Mouse (Mus musculus) CH12.LX (cell line): ENCODE measurements around the gene 4930535I16Rik. TPM values are rescaled to one million over a fixed set of nuclear protein-coding genes. Genes with fewer than 3 reads are reported as not detected.

Experiments used
- DNase-seq: peaks from one replicate; pipeline ENCODE4 v3.0.0-alpha.2; 2013; ENCODE audit errors: extremely low read depth
- H3K27ac ChIP-seq: 2 replicates; pipeline ENCODE4 v1.5.1; 2012; ENCODE audit warnings: low read depth, mild to moderate bottlenecking, control low read depth, moderate library complexity; ENCODE audit not compliant: insufficient read depth
- H3K27me3 ChIP-seq: replicated peaks from 2 replicates; pipeline ENCODE3; 2012; ENCODE audit warnings: inconsistent platforms
- H3K36me3 ChIP-seq, 2 experiments: replicated peaks in 1 of 2; 2 replicates each; pipeline versions ENCODE3 to v1.6.1; 2012; ENCODE audit warnings: inconsistent platforms in 1 of 2, low read length in 1 of 2, mild to moderate bottlenecking in 1 of 2, mixed read lengths in 1 of 2, moderate library complexity in 1 of 2; ENCODE audit not compliant: control insufficient read depth in 1 of 2, insufficient read depth in 1 of 2
- H3K4me1 ChIP-seq, 2 experiments: 2 replicates each; pipeline ENCODE4 v1.6.1; 2012; ENCODE audit warnings: inconsistent platforms in 1 of 2, moderate library complexity in 1 of 2; ENCODE audit not compliant: insufficient read depth in 2 of 2, control insufficient read depth in 1 of 2
- H3K4me2 ChIP-seq: 2 replicates; pipeline ENCODE4 v1.6.1; 2012; ENCODE audit warnings: low read depth, mild to moderate bottlenecking, control low read depth; ENCODE audit not compliant: poor library complexity, insufficient read depth, severe bottlenecking
- H3K4me3 ChIP-seq, 3 experiments: fragments of 150-350 bp in 1 of 3; sonication (generic) in 1 of 3; replicated peaks in 1 of 3; 2 replicates each; pipeline versions ENCODE3 to v1.5.1; 2011 to 2012; ENCODE audit warnings: low read depth in 2 of 3, low read length in 2 of 3, mild to moderate bottlenecking in 2 of 3, moderate library complexity in 2 of 3, control low read depth in 1 of 3, improper control_type of control experiment in 1 of 3, inconsistent platforms in 1 of 3, mixed read lengths in 1 of 3; ENCODE audit not compliant: poor library complexity in 1 of 3
- H3K79me2 ChIP-seq: replicated peaks from 2 replicates; pipeline ENCODE4 v1.6.1; 2012; ENCODE audit warnings: mild to moderate bottlenecking, moderate library complexity; ENCODE audit not compliant: control insufficient read depth, poor library complexity, insufficient read depth, severe bottlenecking; ENCODE audit errors: extremely low read depth
- H3K9ac ChIP-seq: 2 replicates; pipeline ENCODE4 v1.6.1; 2012; ENCODE audit warnings: low read depth, mild to moderate bottlenecking, control low read depth, moderate library complexity; ENCODE audit not compliant: insufficient read depth
- H3K9me3 ChIP-seq: replicated peaks from 2 replicates; pipeline ENCODE3; 2012; ENCODE audit warnings: low read length, inconsistent platforms, mixed read lengths
- GABPA ChIP-seq: IDR thresholded peaks from 2 replicates; pipeline ENCODE4 v1.6.1; 2012; ENCODE audit warnings: low read depth, low read length, improper control_type of control experiment, inconsistent platforms; ENCODE audit not compliant: insufficient replicate concordance
- KAT2A ChIP-seq: IDR thresholded peaks from 2 replicates; pipeline ENCODE4 v1.6.1; 2012; ENCODE audit warnings: low read length, improper control_type of control experiment, inconsistent platforms; ENCODE audit not compliant: insufficient replicate concordance
- MYC ChIP-seq: IDR thresholded peaks from 2 replicates; pipeline ENCODE4 v1.6.1; 2011; ENCODE audit warnings: low read depth, mild to moderate bottlenecking, improper control_type of control experiment, low read length
- NELFE ChIP-seq: IDR thresholded peaks from 2 replicates; pipeline ENCODE4 v1.6.1; 2011; ENCODE audit warnings: low read depth, low read length, improper control_type of control experiment
- NRF1 ChIP-seq: IDR thresholded peaks from 2 replicates; pipeline ENCODE4 v1.6.1; 2014; ENCODE audit warnings: low read depth, mild to moderate bottlenecking, inconsistent platforms, low read length, improper control_type of control experiment, moderate library complexity
- POLR2AphosphoS2 ChIP-seq: IDR thresholded peaks from 2 replicates; pipeline ENCODE4 v1.6.1; 2011; ENCODE audit warnings: low read depth, low read length, improper control_type of control experiment
- SIN3A ChIP-seq: IDR thresholded peaks from 2 replicates; pipeline ENCODE4 v1.6.1; 2012; ENCODE audit warnings: low read length, improper control_type of control experiment, inconsistent platforms
- dilution Hi-C: fragments of 300-500 bp; cut with MboI; formaldehyde crosslinking; loops from 2 replicates; pipeline ENCODE4 v1.14.3; 2020; ENCODE audit warnings: low sequenced_read_pairs; ENCODE audit not compliant: extremely low pct_unique_long_range_greater_than_20kb, extremely low pct_ligation_motif_present
- in situ Hi-C: fragments of 300-500 bp; cut with MboI; formaldehyde crosslinking; loops from 3 replicates; pipeline ENCODE4 v1.14.3; 2019; ENCODE audit warnings: low sequenced_read_pairs, low pct_ligation_motif_present, low pct_unique_long_range_greater_than_20kb, mixed read lengths
- polyA plus RNA-seq: library from polyadenylated mRNA; unstranded; fragments of >175 nt; gene quantifications from 2 replicates; pipeline ENCODE4 v1.2.1, GENCODE M21; 2012; ENCODE audit warnings: low read depth; ENCODE audit not compliant: insufficient read length
- total RNA-seq, 2 experiments: library from RNA; depleted of rRNA; stranded (reverse); fragments of 300-350 nt in 1 of 2; fragments of >200 nt in 1 of 2; gene quantifications; 2 replicates each; pipeline ENCODE4 v1.2.3; 2012 to 2014

The 4930535I16Rik gene
- total and polyA plus RNA-seq, 3 experiments, result 2.1 TPM; not detected in 2

DNA sequence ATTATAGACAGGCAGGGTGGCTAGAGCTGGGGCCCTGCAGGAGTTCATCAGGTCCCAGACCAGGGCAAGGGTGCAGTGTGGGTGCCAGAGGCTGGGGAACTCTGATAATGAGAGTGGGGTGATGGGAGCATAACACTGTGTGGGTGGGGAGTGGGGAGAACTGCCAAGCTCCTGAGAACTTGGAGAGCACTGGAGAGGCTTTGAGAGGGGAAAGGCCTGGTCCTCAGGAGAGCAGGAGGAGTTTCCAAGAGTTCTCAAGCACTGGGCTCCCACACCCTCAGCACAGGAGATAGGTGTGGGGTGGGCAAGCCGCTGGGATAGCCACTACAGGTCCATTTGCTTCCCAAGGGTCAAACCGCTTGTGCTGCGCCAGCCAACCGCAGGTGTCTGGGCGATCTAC, 24.1 kb downstream of the 4930535I16Rik start:
- Histone ChIP-seq H3K4me3 (no peak overlapping the region), H3K9ac (no peak overlapping the region), H3K4me2 (no peak overlapping the region), H3K4me1 (no peaks in the 10 kb centered on the region), H3K27ac (no peak overlapping the region), H3K27me3 (peaks cover 11% of the 10 kb centered on the region), H3K36me3 (no peaks in the 10 kb centered on the region), H3K79me2 (no peaks in the 10 kb centered on the region), H3K9me3 (no peaks in the 10 kb centered on the region)
- in situ Hi-C loops, result no loop called here
- dilution Hi-C loops, result no loop called here
- DNase-seq, result no peak
- TF ChIP-seq NELFE, result no peak
- no peak for TF ChIP-seq GABPA
- no peak for TF ChIP-seq KAT2A
- TF ChIP-seq POLR2AphosphoS2, result no peak
- no peak for TF ChIP-seq MYC
- no peak for TF ChIP-seq NRF1
- no peak for TF ChIP-seq SIN3A

Other genes starting within 250 kb of the 4930535I16Rik start
- 77.2 and 77.8 TPM in 2 replicates for gene Macf1, start 233.7 kb downstream of the 4930535I16Rik start, total RNA-seq (2012; rRNA removed)
- gene Macf1, start 233.7 kb downstream of the 4930535I16Rik start, total RNA-seq (2014; rRNA removed), result 56.8 and 63.3 TPM in 2 replicates
- gene Macf1, start 233.7 kb downstream of the 4930535I16Rik start, polyA plus RNA-seq, result 81.4 and 93.3 TPM in 2 replicates
- gene Ndufs5, start 199.8 kb downstream of the 4930535I16Rik start, total RNA-seq (2012; rRNA removed), result 213 and 227 TPM in 2 replicates
- 174 and 179 TPM in 2 replicates for gene Ndufs5, start 199.8 kb downstream of the 4930535I16Rik start, total RNA-seq (2014; rRNA removed)
- gene Ndufs5, start 199.8 kb downstream of the 4930535I16Rik start, polyA plus RNA-seq, result 121 and 145 TPM in 2 replicates
- gene Akirin1, start 167.7 kb downstream of the 4930535I16Rik start, total RNA-seq (2012; rRNA removed), result 27.9 and 33.3 TPM in 2 replicates
- 52.1 and 55.1 TPM in 2 replicates for gene Akirin1, start 167.7 kb downstream of the 4930535I16Rik start, total RNA-seq (2014; rRNA removed)
- 35.6 and 37.3 TPM in 2 replicates for gene Akirin1, start 167.7 kb downstream of the 4930535I16Rik start, polyA plus RNA-seq
- not detected in 2 replicates for gene Rhbdl2, start 130.1 kb downstream of the 4930535I16Rik start, total RNA-seq (2012; rRNA removed)
- not detected in 2 replicates for gene Rhbdl2, start 130.1 kb downstream of the 4930535I16Rik start, total RNA-seq (2014; rRNA removed)
- gene Rhbdl2, start 130.1 kb downstream of the 4930535I16Rik start, polyA plus RNA-seq, result not detected in 2 replicates
- not detected in 2 replicates for gene 4933427I04Rik, start 58.3 kb downstream of the 4930535I16Rik start, total RNA-seq (2012; rRNA removed)
- not detected in 2 replicates for gene 4933427I04Rik, start 58.3 kb downstream of the 4930535I16Rik start, total RNA-seq (2014; rRNA removed)
- not detected in 2 replicates for gene 4933427I04Rik, start 58.3 kb downstream of the 4930535I16Rik start, polyA plus RNA-seq
- gene Mycbp, start 13.2 kb downstream of the 4930535I16Rik start, total RNA-seq (2012; rRNA removed), result 31.4 and 33.8 TPM in 2 replicates
- 45.4 and 46.9 TPM in 2 replicates for gene Mycbp, start 13.2 kb downstream of the 4930535I16Rik start, total RNA-seq (2014; rRNA removed)
- 54.4 and 54.7 TPM in 2 replicates for gene Mycbp, start 13.2 kb downstream of the 4930535I16Rik start, polyA plus RNA-seq
- 23.6 and 24.0 TPM in 2 replicates for gene Rragc, start 576 bp downstream of the 4930535I16Rik start, total RNA-seq (2012; rRNA removed)
- gene Rragc, start 576 bp downstream of the 4930535I16Rik start, total RNA-seq (2014; rRNA removed), result 67.6 and 77.9 TPM in 2 replicates
- gene Rragc, start 576 bp downstream of the 4930535I16Rik start, polyA plus RNA-seq, result 49.0 and 49.1 TPM in 2 replicates